Mouse (Mus musculus) left cerebral cortex, adult 8-10 months (tissue): Measurements from ENCODE around the gene Pfdn6. TPM values are rescaled to one million over a fixed set of nuclear protein-coding genes. Genes with fewer than 3 reads are reported as not detected.
A peak's percentile ranks its signal among the peaks of the same experiment; 100 is the strongest.

Experiments
- DNase-seq, 2 experiments: peaks; one replicate each; pipeline ENCODE4 v3.0.0; 2022; ENCODE audit warnings: low spot score in 2 of 2
- total RNA-seq, 4 experiments: library from RNA; stranded (reverse); gene quantifications; 2 replicates each; pipeline ENCODE4 v1.2.4; 2022

The Pfdn6 gene
- total RNA-seq, result 100 to 1,000 TPM in 1 of 4 experiments, 10 to 100 TPM in 3; 81.6 to 112 (median 95.7) TPM

DNA sequence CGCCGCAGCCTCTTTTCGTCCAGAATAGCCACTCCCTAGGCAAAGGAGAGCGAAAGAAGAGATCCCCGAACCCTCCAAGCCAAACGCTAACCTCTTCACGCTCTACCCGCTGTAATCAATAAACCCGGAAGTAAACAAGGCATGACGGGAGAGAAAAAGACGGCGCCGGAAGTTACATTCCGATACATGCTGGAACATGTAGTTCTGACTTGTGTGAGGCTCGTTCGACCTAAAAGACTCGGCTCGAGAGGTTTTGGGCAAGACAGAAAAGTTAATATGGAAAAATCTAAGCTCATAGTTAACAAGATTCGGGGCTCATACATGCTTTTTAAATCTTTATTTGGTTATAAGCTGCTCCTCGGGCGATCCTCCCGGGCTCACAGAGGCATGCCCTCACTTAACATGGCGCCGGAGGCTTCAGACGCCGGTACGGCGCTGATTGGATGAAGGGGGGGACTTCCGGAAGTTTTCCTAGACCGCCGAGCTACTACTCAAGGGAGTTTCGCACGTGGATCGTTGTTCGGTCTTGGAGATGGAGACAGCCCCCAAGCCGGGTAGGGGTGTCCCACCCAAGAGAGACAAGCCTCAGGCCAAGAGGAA lies at the start of gene Pfdn6, which contains the start of gene Wdr46:
Pfdn6 (minus strand) TSS at position 138 of the 600 bp plus-strand sequence.
Wdr46 (plus strand) TSS at position 455 of the 600 bp plus-strand sequence.
- peak in 1 of 2 experiments; percentile 66 for DNase-seq

DNA sequence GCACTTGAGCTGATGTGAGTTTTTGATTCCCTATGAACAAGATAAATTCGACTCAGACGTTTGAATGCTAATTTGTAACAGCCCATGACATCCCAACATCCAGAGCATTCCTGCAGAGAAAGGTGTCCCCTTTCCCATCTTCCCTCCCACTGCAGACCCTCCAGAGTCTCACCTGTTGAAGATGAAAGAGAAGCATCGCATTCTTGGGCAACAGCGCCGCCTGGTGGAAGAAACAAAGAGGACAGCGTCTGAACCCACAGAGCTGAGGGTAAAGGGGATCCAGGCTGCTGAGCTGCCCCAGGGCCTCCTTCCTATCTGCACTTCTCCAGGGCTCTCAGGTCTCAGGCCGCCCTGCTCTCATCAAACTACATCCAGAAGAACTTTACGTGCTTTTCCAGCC lies 42.0 kb upstream of the Pfdn6 start:
- peak in 1 of 2 experiments; percentile 60 for DNase-seq

GRCm38 (mm10) chr17:33981192-33981909 lies 41.2 kb upstream of the Pfdn6 start:
- peak; percentile 69 to 92 for DNase-seq

GRCm38 (mm10) chr17:33980181-33981035 lies 40.3 kb upstream of the Pfdn6 start:
- no peak for DNase-seq

- no peak for DNase-seq
These were observed 39.4 kb upstream of the Pfdn6 start for GRCm38 (mm10) chr17:33979512-33980050.

- peak in 1 of 2 experiments; percentile 62 for DNase-seq
These were observed 38.5 kb upstream of the Pfdn6 start for GRCm38 (mm10) chr17:33978631-33979031.

- DNase-seq, result no peak
These were observed 37.9 kb upstream of the Pfdn6 start for GRCm38 (mm10) chr17:33977861-33978557.

GRCm38 (mm10) chr17:33973572-33973971 lies 33.4 kb upstream of the Pfdn6 start:
- no peak for DNase-seq

GRCm38 (mm10) chr17:33972691-33973090 lies 32.5 kb upstream of the Pfdn6 start:
- DNase-seq, result no peak

DNA sequence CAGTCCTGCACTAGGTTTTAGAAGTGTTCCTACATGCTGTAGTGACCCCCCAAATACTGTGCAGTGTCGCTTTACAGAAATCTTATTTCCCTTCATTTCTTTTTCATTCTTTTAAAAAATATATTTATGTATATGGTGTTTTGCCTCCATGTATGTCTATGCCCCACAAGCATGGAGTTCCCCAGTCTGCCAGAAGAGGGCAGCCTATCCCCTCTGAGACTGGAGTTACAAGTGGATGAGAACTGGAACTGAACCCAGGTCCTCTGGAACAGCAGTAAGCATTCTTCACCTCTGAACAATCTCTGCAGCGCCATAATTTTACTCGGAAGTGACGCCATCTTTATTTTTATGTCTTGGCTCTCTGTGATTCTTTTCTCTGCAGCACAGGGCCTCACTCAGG lies 29.3 kb upstream of the Pfdn6 start:
- no peak for DNase-seq

GRCm38 (mm10) chr17:33968927-33969326 lies 28.8 kb upstream of the Pfdn6 start:
- DNase-seq, result no peak

- DNase-seq, result peak in 1 of 2 experiments; percentile 70
These were observed 28.3 kb upstream of the Pfdn6 start for GRCm38 (mm10) chr17:33968489-33968888.

DNA sequence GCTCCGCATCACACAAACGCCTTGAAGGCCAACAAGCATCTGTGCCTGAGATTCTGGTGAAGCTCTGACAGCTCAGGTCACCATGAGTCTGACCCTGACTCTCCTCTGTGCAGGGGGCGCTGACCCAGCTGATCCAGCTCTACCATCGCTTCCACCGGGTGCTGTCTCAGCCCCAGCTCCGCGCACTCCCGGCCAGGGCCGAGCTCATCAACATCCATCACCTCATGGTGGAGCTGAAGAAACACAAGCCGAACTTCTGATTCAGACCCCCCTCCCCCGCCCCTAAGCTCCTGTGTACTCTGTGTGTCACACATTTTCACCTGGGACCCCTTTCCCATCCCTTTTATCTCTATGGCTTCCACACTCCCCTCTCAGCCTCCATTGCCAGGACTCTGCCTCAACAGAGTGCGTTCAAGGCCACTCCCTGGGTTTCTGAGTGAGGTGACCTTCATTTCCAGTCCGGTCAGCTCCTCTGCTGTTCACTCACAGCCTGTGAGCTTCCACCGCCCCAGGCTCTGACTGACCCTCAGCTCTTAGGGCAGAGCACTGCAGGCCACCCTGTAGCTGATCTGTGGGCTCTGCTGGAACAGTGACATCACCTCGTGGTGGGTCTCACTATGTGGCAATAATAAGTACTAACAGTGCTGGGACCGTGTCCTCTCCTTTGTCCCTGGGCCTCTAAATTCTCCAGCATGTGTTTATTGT lies 25.9 kb upstream of the Pfdn6 start:
- DNase-seq, result no peak

DNA sequence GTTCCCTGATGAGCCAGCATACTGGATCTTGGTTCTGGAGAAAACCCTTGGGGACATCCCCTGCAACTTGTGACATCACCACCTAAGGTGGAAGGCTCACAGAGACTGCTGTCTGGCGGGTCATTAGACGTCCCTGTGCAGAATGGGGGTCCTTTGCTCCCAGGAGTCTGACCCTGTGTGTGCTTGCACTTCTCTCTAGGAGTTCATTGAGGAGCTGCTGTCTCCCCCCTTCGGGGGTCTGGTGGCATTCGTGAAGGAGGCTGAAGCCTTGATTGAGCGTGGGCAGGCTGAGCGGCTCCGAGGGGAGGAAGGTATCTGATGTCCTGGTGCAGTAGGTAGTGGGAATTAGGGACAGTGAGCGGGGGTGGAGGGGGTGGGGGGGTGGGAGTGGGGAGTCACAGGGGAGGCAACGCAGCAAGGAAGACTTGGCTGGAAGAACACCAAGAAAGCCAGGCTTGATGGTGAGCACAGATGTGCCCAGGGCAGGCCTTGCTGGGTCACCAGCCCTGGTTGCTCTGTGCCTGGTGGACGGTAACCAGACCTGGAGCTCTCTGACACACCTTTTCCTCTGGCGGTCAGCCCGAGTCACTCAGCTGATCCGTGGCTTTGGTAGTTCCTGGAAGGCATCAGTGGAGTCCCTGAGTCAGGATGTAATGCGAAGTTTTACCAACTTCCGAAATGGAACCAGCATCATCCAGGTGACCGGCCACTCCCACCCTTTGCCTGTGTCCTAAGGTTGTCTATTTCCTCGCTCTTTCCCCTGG lies 25.1 kb upstream of the Pfdn6 start:
- DNase-seq, result no peak

DNA sequence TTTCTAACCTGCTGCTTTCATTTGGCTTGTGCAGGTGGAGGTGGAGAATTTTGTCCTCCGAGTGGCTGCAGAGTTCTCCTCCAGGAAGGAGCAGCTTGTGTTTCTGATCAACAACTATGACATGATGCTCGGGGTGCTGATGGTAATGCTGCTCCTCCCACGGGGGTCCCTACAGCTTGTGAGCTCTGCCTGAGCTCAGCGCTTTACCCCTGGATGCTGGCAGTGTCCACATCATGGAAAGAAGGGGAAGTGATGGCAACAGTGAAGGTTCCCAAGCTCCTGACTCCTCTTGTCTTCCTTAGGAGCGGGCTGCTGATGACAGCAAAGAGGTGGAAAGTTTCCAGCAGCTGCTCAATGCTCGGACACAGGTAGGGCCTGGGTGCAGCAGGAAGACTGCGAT lies 22.7 kb upstream of the Pfdn6 start:
- no peak for DNase-seq

DNA sequence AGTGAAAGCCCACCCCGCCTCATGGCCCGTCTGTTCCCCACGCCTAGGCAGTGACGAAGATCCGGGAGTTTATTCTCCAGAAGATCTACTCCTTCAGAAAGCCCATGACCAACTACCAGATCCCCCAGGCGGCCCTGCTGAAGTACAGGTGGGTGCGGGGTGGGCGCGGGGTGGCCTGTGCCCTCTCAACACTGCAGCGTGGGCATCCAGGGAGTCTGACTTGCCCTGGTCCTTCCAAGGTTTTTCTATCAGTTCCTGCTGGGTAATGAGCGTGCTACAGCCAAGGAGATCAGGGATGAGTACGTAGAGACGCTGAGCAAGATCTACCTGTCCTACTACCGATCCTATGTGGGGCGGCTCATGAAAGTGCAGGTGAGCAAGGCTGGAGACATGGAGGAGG lies 19.8 kb upstream of the Pfdn6 start:
- DNase-seq, result no peak

- no peak for DNase-seq
These were observed 19.0 kb upstream of the Pfdn6 start for GRCm38 (mm10) chr17:33959135-33959534.

- no peak for DNase-seq
These were observed 18.3 kb upstream of the Pfdn6 start for GRCm38 (mm10) chr17:33958451-33958850.

DNA sequence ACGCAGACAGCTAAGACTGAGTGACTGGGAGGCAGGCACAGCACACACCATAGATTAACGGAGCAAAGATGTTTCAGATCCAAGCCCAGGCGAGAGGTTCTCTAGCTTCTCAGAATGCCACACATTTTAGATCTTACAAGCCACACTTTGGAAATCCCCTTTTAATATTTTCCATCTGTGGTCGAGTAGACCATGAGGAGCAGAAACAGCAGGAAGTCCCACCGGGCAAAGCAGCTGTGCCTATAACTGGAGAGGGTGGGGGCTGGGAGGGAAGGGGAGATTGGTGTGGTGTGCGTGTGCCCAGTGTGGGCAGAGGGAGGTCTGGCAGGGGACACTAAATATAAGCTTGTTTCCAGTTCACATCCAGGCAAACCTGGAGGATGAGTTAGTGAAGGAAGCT lies 17.4 kb upstream of the Pfdn6 start:
- DNase-seq, result no peak

DNA sequence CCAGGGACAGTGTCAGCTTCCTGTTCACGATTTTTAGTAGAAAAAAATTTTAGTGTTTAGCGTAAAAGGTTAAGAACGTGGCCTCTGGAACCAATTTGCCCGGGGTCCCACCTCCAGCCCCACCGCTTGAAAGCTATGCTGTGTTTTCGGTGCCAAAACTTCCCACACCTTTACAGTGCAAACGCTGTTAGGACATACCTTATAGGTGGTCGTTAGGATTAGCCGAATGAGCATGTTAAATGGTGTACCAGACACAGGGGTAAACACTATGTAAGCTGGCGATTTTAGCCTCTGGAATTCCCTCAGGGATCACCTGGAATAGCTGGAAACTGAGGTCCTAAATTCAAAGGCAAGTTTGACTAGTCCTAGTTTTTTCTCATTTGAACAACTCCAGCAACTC lies 16.2 kb upstream of the Pfdn6 start:
- DNase-seq, result no peak
